Mouse (Mus musculus) testis, adult 2 months (tissue): Measurements from ENCODE around the gene Dpf2.

Experiments
- CTCF ChIP-seq: fragments of 200-500 bp; IDR thresholded peaks from 2 replicates; pipeline ENCODE4 v1.5.1; 2012; ENCODE audit warnings: low read depth, mild to moderate bottlenecking, inconsistent platforms, low read length, moderate library complexity; ENCODE audit not compliant: control insufficient read depth, insufficient read depth, insufficient replicate concordance
- POLR2A ChIP-seq: fragments of 200-500 bp; IDR thresholded peaks from 2 replicates; pipeline ENCODE4 v1.6.1; 2012; ENCODE audit warnings: low read depth, mild to moderate bottlenecking, inconsistent platforms, low read length, moderate library complexity; ENCODE audit not compliant: control insufficient read depth

DNA sequence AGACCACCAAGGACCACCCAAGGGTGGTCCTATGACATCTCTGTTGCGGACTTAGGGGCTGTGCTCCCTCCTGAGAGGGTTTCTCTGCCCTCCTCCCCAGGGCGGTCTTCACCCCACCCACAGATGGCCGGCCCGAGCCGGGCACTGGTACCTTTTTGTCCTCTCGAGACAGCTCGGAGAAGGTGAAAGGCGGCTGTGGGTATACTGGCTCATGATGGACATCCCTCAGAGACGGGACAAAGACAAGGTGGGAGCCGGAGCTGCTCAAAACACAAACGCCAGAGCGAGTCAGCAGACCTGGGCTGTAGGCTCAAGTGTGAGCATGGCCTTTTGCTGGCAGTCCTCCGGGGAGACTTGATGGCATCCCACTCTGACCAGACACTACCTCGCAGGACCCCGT lies 30.6 kb upstream of the Dpf2 start:
- TF ChIP-seq POLR2A (no peak), CTCF (no peak)
